Comparison of ENCODE assay signal across 10 mouse cellular contexts in the genomic region with DNA sequence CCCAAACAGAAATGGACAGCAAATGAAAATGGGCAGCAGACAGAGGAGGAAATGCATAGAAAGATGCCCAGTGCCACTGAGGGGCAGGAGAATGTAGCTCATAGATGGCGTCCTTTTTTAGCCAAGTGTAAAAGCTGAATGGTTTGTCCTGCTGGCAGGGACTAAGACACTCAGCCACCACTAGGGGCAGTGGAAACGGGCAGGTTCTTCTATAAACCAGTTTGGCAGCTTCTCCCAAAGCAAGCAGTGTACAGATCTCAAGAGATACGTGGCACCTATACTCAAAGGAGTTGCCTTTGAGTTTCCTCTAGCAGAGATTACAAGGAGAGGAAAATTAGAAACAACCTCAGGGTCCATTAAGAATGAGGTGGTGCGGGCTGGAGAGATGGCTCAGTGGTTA. TPM values are rescaled to one million over a fixed set of nuclear protein-coding genes. Genes with fewer than 3 reads are reported as not detected.
DNase-seq lines count a peak whose midpoint lies in the region; ATAC-seq and TF ChIP-seq lines count a peak whose summit lies in the region.
"Had no signal": no experiment of that assay in that cellular context is flagged by ENCODE, and none has a peak within 500 bp of the region (broad histone marks: within the 10 kb centered on the region; RNA-seq: fewer than 3 reads in every experiment).

No protein-coding gene starts in this region.

- TF ChIP-seq CTCF in cerebellum, adult 2 months (IDR thresholded peaks at IDR 0.05; ENCODE audit: borderline replicate concordance, insufficient read depth, low read depth, low read length), result peak; percentile 72
- TF ChIP-seq CTCF in liver, embryonic 14.5 days (IDR thresholded peaks at IDR 0.05; ENCODE audit: low read depth), result peak; percentile 62

- WGBS in cerebellum, adult 2 months, result 16% methylated on average over 4 of the region's 4 CpGs
- 15% methylated on average over 4 of the region's 4 CpGs for WGBS in liver, embryonic 14.5 days (ENCODE audit: insufficient replicate concordance)
- WGBS in liver, embryonic 11.5 days, result 21% methylated on average over 4 of the region's 4 CpGs
- 20% methylated on average over 4 of the region's 4 CpGs for WGBS in embryonic facial prominence, embryonic 15.5 days
- WGBS in midbrain, embryonic 10.5 days, result 26% methylated on average over 4 of the region's 4 CpGs

- no peaks in the 10 kb centered on the region for H3K36me3 ChIP-seq in liver, embryonic 14.5 days (replicated peaks; ENCODE audit: control insufficient read depth, insufficient read depth, low read depth)
- no peaks in the 10 kb centered on the region for H3K36me3 ChIP-seq in liver, embryonic 11.5 days (ENCODE audit: control insufficient read depth, insufficient read depth, low read length)
- H3K36me3 ChIP-seq in embryonic facial prominence, embryonic 15.5 days, result no peaks in the 10 kb centered on the region
- no peaks in the 10 kb centered on the region for H3K36me3 ChIP-seq in midbrain, embryonic 10.5 days
- H3K36me3 ChIP-seq: midbrain, embryonic 12.5 days had no signal

- H3K4me2 ChIP-seq in liver, embryonic 14.5 days (ENCODE audit: low read depth), result no peak overlapping the region
- no peak overlapping the region for H3K4me2 ChIP-seq in liver, embryonic 11.5 days
- H3K4me2 ChIP-seq in embryonic facial prominence, embryonic 15.5 days (replicated peaks), result no peak overlapping the region
- H3K4me2 ChIP-seq: midbrain, embryonic 12.5 days had no signal

- H3K9ac ChIP-seq in liver, embryonic 14.5 days (replicated peaks), result no peak overlapping the region
- no peak overlapping the region for H3K9ac ChIP-seq in liver, embryonic 11.5 days (ENCODE audit: low read depth, low read length)
- no peak overlapping the region for H3K9ac ChIP-seq in embryonic facial prominence, embryonic 15.5 days
- H3K9ac ChIP-seq: midbrain, embryonic 12.5 days had no signal

- no peak for TF ChIP-seq POLR2A in cerebellum, adult 2 months (IDR thresholded peaks at IDR 0.05; ENCODE audit: borderline replicate concordance, insufficient read depth, low read length)

- no peak overlapping the region for H3K4me3 ChIP-seq in cerebellum, adult 2 months (replicated peaks; ENCODE audit: insufficient read depth, low read depth, low read length)
- no peak overlapping the region for H3K4me3 ChIP-seq in liver, embryonic 14.5 days (ENCODE audit: insufficient read depth in 1 of 2, low read depth in 2 of 2, low read length in 2 of 2)
- no peak overlapping the region for H3K4me3 ChIP-seq in liver, embryonic 11.5 days (ENCODE audit: low read depth, low read length)
- no peak overlapping the region for H3K4me3 ChIP-seq in embryonic facial prominence, embryonic 15.5 days (replicated peaks)
- no peak overlapping the region for H3K4me3 ChIP-seq in midbrain, embryonic 10.5 days
- H3K4me3 ChIP-seq: midbrain, embryonic 12.5 days had no signal

- TF ChIP-seq EP300 in liver, embryonic 14.5 days (IDR thresholded peaks at IDR 0.05; ENCODE audit: low read depth), result no peak

- no peak for ATAC-seq in liver, embryonic 14.5 days (ENCODE audit: insufficient read depth)
- ATAC-seq in liver, embryonic 11.5 days (replicated peaks; ENCODE audit: low FRiP score), result no peak
- 0 out of 2 replicates have a peak, but pooled peaks have one; percentile 54 for ATAC-seq in embryonic facial prominence, embryonic 15.5 days (ENCODE audit: insufficient number of reproducible peaks, low FRiP score, low TSS enrichment, low read depth)

- H3K27ac ChIP-seq in cerebellum, adult 2 months (ENCODE audit: insufficient read depth, low read length), result no peak overlapping the region
- no peak overlapping the region for H3K27ac ChIP-seq in liver, embryonic 14.5 days
- no peak overlapping the region for H3K27ac ChIP-seq in liver, embryonic 11.5 days (ENCODE audit: low read depth, low read length)
- no peak overlapping the region for H3K27ac ChIP-seq in embryonic facial prominence, embryonic 15.5 days (replicated peaks)
- no peak overlapping the region for H3K27ac ChIP-seq in midbrain, embryonic 10.5 days (replicated peaks)
- H3K27ac ChIP-seq: midbrain, embryonic 12.5 days had no signal

- DNase-seq in cerebellum, adult 2 months, result peak in 1 of 2 experiments; percentile 68
- DNase-seq in cerebellum, adult 9-10 months, result no peak
- no peak for DNase-seq in liver, embryonic 14.5 days (ENCODE audit: low read depth in 3 of 3, low spot score in 3 of 3)
- DNase-seq in liver, embryonic 11.5 days (ENCODE audit: low spot score), result no peak
- DNase-seq in mesoderm, embryonic 11.5 days (ENCODE audit: low read depth, low spot score), result peak; percentile 52
- no peak for DNase-seq in midbrain, embryonic 10.5 days (ENCODE audit: low spot score)
- no peak for DNase-seq in yolk sac, embryonic 10.5 days (ENCODE audit: low spot score)

- no peaks in the 10 kb centered on the region for H3K27me3 ChIP-seq in cerebellum, adult 2 months (ENCODE audit: control insufficient read depth, insufficient read depth, low read length)
- peaks cover 23% of the 10 kb centered on the region for H3K27me3 ChIP-seq in liver, embryonic 14.5 days (ENCODE audit: control insufficient read depth, insufficient read depth, low read length)
- H3K27me3 ChIP-seq in liver, embryonic 11.5 days (replicated peaks; ENCODE audit: control insufficient read depth, insufficient read depth, low read length), result peaks cover 49% of the 10 kb centered on the region
- peaks cover 39% of the 10 kb centered on the region for H3K27me3 ChIP-seq in embryonic facial prominence, embryonic 15.5 days
- peaks cover 56% of the 10 kb centered on the region for H3K27me3 ChIP-seq in midbrain, embryonic 10.5 days (ENCODE audit: low read depth, poor library complexity, severe bottlenecking)

- no peaks in the 10 kb centered on the region for H3K9me3 ChIP-seq in liver, embryonic 14.5 days (ENCODE audit: control insufficient read depth, low read length)
- no peaks in the 10 kb centered on the region; the same call in 1 of the 2 replicates for H3K9me3 ChIP-seq in liver, embryonic 11.5 days (ENCODE audit: control insufficient read depth, low read length)
- no peaks in the 10 kb centered on the region for H3K9me3 ChIP-seq in embryonic facial prominence, embryonic 15.5 days (replicated peaks)
- H3K9me3 ChIP-seq in midbrain, embryonic 10.5 days (replicated peaks), result peaks cover 3% of the 10 kb centered on the region; the same call in 1 of the 2 replicates
- H3K9me3 ChIP-seq: midbrain, embryonic 12.5 days had no signal

- peaks cover 7% of the 10 kb centered on the region for H3K4me1 ChIP-seq in cerebellum, adult 2 months (ENCODE audit: control insufficient read depth, insufficient read depth, low read length)
- H3K4me1 ChIP-seq in liver, embryonic 14.5 days (replicated peaks; ENCODE audit: control insufficient read depth in 2 of 2, insufficient read depth in 2 of 2, low read length in 1 of 2), result peaks cover 2 to 4% of the 10 kb centered on the region in 2 experiments
- no peaks in the 10 kb centered on the region for H3K4me1 ChIP-seq in liver, embryonic 11.5 days (replicated peaks; ENCODE audit: control insufficient read depth, insufficient read depth, low read length)
- H3K4me1 ChIP-seq in embryonic facial prominence, embryonic 15.5 days, result 0 out of 2 replicates have a peak, but pooled peaks cover 13% of the 10 kb centered on the region
- peaks cover 4% of the 10 kb centered on the region; the same call in 1 of the 2 replicates for H3K4me1 ChIP-seq in midbrain, embryonic 10.5 days

RNA-seq across cellular contexts. Expression of a gene that starts 21.2 kb away (rescaled TPM):
- polyA plus RNA-seq in cerebellum, adult 2 months (2012; rRNA removed), result 0.38 TPM in 1 of 2 replicates, not detected in the other
- polyA plus RNA-seq in liver, embryonic 14.5 days (2012; rRNA removed), result 0.09 and 0.40 TPM in 2 replicates
- polyA plus RNA-seq in liver, embryonic 14.5 days (2014; fragmentation: Nextera tagmentation; extraction: Ambion mirVana), result not detected in 2 replicates
- polyA plus RNA-seq in liver, embryonic 11.5 days (2014; fragmentation: Nextera tagmentation; extraction: Ambion mirVana), result 0.43 and 1.2 TPM in 2 replicates
- 0.35 and 0.43 TPM in 2 replicates for polyA plus RNA-seq in embryonic facial prominence, embryonic 15.5 days (2015; fragmentation: Nextera tagmentation; extraction: Ambion mirVana)
- polyA plus RNA-seq in midbrain, embryonic 10.5 days (2016; fragmentation: Nextera tagmentation; extraction: Ambion mirVana), result 0.48 and 0.82 TPM in 2 replicates
- polyA plus RNA-seq: heart, embryonic 14.5 days had no signal

RNA-seq across cellular contexts. Expression of a gene that starts 22.6 kb away (rescaled TPM):
- 41.6 and 43.7 TPM in 2 replicates for polyA plus RNA-seq in cerebellum, adult 2 months (2012; rRNA removed)
- polyA plus RNA-seq in liver, embryonic 14.5 days (2012; rRNA removed), result 19.1 and 24.7 TPM in 2 replicates
- polyA plus RNA-seq in liver, embryonic 14.5 days (2014; fragmentation: Nextera tagmentation; extraction: Ambion mirVana), result 11.8 and 15.1 TPM in 2 replicates
- polyA plus RNA-seq in liver, embryonic 11.5 days (2014; fragmentation: Nextera tagmentation; extraction: Ambion mirVana), result 46.8 and 49.6 TPM in 2 replicates
- 36.8 and 46.2 TPM in 2 replicates for polyA plus RNA-seq in embryonic facial prominence, embryonic 15.5 days (2015; fragmentation: Nextera tagmentation; extraction: Ambion mirVana)
- 71.7 and 77.2 TPM in 2 replicates for polyA plus RNA-seq in midbrain, embryonic 10.5 days (2016; fragmentation: Nextera tagmentation; extraction: Ambion mirVana)

RNA-seq across cellular contexts. Expression of a gene that starts 40.9 kb away (rescaled TPM):
- polyA plus RNA-seq in cerebellum, adult 2 months (2012; rRNA removed), result 26.9 and 28.2 TPM in 2 replicates
- polyA plus RNA-seq in liver, embryonic 14.5 days (2012; rRNA removed), result 5.2 and 5.5 TPM in 2 replicates
- 2.5 and 3.0 TPM in 2 replicates for polyA plus RNA-seq in liver, embryonic 14.5 days (2014; fragmentation: Nextera tagmentation; extraction: Ambion mirVana)
- 7.1 and 10.2 TPM in 2 replicates for polyA plus RNA-seq in liver, embryonic 11.5 days (2014; fragmentation: Nextera tagmentation; extraction: Ambion mirVana)
- 85.5 and 92.3 TPM in 2 replicates for polyA plus RNA-seq in embryonic facial prominence, embryonic 15.5 days (2015; fragmentation: Nextera tagmentation; extraction: Ambion mirVana)
- polyA plus RNA-seq in midbrain, embryonic 10.5 days (2016; fragmentation: Nextera tagmentation; extraction: Ambion mirVana), result 7.0 and 9.0 TPM in 2 replicates
